Mouse (Mus musculus) T-cell, adult 2 months (primary cell): ENCODE results near the gene Tmem174.

Source experiments
- DNase-seq: peaks from one replicate; pipeline ENCODE4 v3.0.0; 2022; ENCODE audit warnings: low spot score

The Tmem174 gene

DNA sequence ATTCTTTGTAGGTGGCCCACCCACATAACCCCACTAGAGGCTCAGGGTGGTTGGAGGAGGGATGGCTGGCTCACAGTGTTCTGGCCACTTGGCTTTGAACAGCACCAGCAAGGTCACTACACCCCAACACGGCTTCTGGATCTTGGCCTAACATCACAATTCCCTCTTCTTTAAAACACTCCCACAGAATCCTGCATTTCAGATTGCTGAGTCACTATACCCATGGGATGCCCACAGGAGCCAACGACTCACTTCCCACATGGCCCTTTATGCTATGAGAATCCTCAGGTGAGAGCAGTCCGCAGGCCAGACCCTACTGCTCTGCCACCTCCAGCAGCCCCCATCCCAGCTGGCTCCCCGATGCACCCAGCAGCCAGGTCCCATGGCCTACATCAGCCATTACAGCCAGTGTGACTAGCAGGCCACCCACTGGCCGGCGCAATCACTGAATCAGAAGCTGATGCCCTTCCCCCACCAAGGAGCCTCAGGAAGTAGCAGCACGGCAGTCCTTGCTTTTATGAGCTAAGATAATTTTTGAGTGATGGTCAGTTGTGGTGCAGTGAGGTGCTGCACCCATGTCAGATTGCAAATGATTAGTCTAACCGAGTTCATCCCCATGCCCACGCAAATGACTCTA, 4.8 kb downstream of the Tmem174 start:
- DNase-seq, result no peak

DNA sequence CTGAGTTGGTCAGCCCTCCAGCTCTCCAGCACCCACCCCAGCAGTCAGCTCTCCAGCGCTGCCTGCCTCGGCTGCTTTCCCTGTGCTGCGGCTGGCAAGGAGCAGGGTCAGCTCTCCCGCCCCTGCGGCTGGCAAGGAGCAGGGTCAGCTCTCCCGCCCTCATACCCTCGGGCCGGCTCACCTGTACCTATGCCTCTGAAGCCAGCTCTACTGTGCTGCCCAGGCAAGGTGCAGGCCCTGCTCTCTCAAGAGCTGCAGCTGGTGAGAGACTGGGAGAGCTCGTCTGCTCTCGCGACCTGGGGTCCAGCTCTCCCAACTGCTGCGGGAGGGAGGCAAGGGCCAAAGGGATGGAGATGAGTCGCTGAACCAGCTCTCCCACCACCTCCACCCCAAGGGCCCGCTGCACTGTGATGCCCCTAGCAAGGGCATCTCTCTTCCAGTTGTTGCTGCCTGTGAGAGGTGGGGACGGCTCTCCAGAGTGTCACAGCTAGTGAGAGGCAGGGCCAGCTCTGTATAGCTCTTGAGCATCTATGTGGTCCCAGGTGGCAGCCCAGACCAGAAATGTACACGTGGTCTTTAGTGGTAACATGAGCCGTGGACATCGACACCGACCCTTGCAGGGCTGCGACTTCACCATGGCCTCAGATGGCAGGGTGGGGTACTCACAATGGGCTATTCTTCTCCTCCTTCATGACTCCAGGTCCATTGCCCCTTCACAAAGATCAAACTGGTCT, 5.9 kb downstream of the Tmem174 start:
- no peak for DNase-seq

DNA sequence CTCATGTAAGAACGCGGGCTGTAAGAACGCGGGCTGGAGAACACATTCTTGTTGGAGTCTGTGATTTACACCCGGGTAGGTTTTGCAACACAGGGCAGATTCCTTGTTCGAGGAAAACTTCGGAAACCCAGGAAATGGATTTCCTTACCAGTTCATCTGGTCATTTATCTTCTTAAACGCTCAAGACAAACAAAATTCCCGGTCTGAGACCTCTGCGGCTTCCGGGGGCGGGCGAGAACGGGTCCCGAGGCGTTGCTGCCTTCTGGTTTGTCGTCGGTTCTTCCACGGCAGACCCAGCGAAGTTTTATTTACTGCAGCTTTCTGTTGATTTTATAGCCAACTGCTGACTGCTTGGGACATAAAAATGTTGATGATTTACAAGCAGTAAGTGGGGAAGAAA, 10.5 kb downstream of the Tmem174 start:
- no peak for DNase-seq

DNA sequence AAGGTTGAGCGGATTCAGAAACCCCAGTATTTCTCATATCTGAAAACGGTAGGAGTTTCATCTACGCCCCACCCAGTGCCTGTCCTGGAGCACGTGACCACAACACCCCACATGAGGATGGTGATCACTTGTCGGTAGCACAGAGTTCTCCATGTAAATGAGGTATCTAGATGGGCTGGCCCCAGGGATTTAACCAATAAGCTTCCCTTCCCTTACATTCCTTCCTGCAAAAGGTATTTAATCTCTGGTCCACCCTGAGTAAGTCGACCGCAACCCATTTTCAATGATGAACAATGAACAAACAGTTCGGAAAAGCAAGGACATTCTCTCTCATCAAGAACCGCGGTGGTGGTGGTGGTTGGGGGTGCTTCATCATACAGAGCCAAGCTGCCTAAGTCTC, 12.7 kb downstream of the Tmem174 start:
- DNase-seq, result no peak

DNA sequence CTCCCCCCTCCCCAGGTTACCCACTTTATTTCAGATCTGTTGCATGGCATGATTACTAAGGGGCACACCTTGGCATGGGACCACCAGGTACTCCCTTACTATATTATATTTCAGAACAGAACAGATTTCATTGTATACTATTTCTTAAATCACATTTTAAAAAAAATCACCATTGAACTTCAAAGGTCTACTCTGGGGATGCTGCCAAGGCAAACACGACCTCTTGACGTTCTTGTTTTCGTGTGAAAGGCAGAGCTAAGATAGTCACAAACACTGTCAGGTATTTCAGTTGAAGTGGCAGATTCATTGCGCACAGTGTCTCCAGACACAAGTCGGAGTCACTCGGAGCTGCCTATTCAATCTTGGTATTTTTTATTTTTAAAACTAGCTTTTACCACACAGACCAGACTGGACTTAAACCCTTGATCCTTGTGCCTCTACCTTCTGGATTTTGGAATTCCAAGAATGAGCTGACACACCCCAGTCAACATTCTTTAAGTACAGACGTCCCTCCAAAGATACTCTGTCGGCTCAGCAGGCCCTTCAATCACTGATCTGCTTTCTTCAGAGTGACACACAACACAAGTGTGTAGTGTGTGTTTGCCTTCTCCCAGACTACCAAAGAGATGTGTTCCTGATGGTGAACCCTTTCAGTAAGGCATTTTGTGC, 14.2 kb downstream of the Tmem174 start:
- DNase-seq, result no peak

DNA sequence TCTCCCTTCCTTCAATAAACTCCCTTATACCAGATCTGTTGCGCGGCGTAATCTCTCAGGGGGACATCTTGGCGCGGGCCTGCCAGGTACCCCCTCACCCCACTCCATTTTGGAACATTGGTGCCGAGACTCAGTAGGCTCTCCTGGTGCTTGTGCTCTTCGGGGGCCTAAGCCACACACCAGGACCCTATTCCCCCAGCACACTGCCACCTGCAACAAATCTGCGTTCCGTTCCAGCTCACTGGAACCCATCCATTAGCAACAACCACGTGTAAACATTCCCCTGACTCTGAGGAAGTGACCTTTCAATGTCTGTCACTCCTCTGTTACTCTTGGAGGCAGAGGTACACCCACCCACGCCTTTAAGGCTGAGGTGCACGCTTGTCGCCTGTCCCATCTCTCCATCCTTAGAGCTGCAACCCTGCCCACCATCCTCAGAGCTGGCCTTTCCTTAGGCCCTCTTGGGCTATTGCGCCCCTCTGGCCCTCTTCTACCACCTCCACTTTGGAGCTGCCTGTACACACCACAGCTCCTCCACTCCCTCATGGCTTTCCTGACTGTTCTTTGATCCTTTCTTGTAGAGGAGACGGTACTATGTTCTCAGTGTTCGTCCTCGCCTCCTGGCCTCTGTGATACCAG, 19.7 kb downstream of the Tmem174 start:
- DNase-seq, result no peak

DNA sequence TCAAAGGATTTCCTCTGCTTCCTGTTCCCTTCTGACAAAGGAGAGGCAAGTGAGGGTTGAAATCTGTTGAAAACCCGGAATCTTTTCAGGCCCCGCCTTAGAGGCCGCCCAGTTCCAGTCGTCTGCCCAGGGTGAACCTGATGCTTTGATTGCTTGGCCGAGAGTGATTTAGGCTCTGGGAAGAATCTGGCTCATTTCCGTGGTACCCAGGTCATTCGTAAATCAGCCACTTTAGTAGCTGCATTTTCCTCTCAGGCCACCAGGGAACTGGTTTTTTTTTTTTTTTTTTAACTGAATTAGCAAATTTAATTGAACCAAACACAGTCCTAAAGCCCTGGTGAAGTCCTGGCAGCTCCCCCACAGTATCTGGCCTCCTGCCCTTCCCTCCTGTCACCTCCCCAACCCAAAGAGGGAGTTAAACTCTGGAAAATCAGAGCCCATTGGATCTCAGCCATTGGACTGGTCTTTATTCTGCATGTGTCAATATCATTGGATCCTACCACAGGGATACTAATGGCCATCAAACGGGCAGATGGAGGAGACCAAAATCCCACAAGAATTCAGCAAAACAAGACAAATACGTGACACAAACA, 29.2 kb downstream of the Tmem174 start:
- DNase-seq, result no peak

DNA sequence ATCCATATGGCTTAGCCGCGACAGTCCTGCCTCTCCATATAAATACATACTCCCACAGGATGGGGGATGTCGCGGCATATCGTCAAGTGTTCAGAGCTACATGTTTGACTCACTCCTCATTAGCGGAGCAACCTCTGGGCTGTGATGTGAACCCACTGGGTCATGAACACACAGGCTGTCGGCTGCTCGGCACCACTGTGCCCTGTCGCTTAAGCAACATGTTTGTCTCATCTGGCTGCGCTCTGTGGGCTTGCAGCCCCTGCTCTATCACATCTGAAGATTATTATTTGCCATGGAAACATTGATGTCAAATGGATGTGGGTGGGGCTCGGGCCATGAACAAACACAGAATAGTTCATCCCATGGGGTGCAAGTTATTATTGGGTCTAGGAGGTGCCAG, 33.4 kb downstream of the Tmem174 start:
- no peak for DNase-seq

DNA sequence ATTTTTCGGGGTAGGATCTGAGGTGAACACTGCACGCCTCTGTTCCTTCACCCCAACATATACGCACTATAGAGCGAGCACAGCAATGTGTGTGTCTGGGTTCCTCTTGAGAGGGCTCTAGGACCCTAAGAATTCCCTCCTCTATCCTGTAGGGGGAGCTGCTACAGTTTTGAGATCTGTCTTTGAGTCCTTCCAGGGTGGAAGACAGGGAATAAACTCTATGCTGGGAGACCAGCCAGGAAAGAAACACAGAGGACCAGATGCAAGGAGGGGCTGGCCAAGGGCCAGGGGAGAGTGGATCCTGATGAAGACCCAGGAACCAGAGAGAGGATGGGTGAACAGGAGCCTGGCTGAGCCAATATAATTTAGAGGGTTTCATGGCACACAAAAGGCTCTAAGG, 40.5 kb downstream of the Tmem174 start:
- DNase-seq, result no peak

DNA sequence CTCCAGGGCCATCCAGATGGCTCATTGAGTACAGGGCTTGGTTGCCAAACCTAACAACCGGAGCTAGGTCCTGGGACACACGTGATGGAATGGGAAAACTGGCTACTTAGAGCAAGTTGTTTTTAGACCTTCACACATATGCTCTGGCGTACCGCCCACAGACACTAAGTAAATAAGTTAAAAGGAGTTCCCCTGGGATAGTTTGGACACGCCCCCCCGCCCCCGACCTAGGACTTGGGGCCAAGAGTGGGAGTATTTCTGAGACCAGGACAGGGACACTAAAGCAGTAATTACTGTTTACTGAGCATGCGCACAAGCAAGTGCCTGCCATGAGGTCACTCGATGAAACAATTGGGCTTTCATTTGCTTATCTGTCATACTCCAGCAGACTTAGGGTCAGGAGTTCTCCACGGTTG, 42.5 kb downstream of the Tmem174 start:
- DNase-seq, result no peak

DNA sequence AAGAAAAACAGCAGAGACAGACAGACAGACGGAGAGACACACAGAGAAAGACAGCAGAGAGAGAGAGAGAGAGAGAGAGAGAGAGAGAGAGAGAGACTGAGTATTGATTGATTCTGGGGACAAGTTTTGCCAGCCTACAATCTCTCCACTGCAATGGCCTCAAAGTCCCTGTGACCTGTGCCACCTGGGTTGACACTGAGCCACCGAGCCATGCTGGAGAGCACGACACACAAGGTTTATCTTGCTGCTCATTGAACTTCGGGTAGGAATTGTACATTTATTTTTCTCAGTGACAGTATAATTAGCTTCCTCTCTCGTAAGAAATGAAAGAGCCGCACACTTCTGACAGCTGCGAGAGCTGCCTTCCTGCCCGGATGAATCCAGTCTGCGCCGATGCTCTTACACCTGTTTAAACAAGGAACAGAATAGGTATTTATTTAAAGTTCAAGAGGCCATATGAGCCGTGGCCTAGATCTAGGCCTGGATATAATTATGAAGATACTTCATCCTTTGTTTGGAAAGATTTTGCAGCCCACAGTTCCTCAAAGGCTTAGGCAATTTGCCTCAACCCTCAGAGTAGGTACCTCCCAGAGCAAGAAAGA, 43.2 kb downstream of the Tmem174 start:
- DNase-seq, result no peak

DNA sequence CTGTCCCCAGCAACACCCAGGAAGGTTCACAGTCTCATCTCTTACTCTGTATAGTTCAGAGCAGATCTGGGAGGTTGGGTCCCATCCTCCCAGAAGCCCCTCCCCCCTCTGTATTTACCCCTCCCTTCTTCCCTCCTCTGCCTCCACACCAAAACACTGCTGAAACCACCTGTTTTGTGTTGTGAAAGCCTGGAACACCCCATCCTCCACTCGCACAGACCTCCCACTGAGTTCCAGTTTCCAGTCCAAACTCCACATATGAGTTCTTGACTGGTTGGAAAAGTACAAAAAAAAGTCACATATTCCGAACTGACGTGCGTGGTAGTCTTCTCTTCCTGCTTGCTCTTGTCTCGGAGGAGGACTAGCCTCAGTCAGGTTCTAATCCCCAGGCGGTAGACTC, 45.8 kb downstream of the Tmem174 start:
- no peak for DNase-seq

DNA sequence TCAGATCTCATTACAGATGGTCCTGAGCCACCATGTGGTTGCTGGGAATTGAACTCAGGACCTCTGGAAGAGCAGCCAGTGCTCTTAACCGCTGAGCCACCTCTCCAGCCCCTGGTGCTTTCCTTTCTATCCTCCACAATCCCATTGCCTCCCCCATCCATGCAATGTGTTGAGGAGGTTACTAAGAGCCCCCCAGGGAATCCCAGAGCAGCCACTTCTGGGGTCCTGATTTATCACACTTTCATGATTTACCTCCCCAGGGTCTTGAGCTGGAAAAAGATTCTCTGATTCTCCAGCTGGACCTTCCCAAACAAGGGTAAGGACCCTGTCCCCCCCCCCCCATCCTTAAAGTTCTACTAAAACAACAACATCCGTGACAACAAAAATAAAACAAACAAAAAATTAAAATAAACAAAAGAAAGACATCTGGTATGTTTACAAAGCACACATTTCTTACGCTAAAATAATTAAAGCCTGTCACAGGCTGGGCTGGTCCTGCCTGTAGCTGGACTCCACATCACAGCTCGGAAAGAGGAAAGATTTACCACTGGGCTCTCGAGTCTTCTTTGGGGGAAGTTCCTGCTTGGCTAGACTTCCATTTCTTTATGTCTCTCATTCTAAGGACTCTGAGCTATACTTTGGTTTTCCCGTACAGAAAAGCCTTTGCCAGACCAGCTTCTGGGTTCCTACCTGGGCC, 46.4 kb downstream of the Tmem174 start:
- no peak for DNase-seq

DNA sequence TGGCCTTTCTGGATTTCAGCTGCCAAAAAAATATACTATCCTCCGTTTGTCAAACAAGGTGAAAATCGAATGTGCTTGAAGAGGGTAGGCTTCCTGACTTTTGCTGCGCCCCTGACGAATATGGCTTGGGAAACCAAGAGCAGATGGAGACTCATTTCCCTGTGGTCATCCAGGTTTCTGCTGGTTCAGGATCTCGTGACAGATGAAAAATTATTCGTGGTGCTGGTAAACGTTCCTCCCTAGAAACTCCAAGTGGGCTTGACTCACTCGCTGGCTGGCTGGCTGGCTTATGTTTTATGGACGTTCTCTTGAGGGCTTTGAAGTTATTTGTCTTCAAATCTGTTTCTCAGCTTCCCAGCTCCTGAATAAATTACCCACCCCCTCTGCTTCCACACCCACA, 47.6 kb downstream of the Tmem174 start:
- DNase-seq, result no peak

DNA sequence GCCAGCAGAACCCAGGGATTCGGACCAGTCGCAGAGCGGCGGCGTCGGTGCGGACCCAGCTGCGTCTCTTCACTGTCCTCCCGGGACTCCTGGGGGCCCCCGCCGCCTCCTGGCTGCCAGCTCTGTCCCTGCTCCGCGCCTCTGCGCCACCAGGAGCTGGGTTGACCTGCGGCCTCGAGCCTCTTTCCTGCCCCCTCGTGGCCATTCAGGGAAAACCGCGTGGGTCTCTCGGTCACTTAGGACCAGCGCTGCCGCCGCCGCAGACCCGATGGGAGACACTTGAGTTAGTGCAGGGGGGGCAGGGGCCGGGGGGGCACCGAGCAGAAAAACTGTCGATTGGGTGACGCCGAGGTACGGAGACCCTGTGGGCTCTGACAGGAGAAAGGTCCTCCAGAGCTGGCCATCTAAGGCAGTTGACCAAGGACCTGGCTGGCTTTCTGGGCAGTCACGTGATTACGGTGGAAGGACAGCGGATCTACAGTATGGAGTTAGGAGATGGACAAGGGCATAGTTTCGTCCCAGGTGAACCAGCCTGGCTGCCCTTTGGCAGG, 48.2 kb downstream of the Tmem174 start:
- DNase-seq, result no peak

DNA sequence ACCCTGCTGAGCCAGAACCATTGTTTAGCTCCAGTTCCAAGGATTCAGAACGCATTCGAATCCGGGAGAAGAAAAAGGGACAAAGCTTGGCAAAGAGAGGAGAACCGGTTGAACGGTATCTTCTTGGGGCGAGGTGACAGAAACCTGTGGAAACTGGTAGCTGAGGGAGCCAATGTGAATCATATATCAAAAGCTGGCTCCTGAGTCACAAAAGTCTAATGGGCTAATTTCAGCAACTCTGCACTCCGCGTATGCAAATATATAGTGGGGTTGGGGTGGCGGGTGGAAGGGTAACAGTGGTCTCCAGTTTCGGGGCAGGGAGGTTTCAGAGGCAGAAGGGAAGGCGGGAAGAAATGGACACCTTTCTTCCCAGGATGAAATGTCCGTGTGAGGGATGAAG, 48.7 kb downstream of the Tmem174 start:
- no peak for DNase-seq

DNA sequence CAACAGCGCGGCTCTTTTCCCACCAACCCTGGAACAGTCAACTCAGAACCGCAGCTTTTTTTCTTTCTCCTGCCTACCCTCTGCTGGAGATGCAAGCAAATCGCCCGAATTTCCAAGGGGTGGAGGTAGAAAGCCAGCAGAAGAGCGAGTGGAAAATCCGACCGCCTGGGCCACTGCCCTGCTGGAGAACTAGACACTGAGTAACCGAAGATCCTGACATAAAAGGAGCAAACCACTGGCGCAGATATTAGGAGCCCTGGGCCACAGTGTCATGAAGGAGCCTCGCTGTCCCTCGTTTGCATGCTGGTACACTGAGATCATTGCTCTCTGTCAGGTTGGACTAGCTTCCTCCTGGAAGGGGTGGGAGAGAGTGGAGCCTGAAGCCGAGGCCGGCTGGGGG, 49.6 kb downstream of the Tmem174 start:
- no peak for DNase-seq

DNA sequence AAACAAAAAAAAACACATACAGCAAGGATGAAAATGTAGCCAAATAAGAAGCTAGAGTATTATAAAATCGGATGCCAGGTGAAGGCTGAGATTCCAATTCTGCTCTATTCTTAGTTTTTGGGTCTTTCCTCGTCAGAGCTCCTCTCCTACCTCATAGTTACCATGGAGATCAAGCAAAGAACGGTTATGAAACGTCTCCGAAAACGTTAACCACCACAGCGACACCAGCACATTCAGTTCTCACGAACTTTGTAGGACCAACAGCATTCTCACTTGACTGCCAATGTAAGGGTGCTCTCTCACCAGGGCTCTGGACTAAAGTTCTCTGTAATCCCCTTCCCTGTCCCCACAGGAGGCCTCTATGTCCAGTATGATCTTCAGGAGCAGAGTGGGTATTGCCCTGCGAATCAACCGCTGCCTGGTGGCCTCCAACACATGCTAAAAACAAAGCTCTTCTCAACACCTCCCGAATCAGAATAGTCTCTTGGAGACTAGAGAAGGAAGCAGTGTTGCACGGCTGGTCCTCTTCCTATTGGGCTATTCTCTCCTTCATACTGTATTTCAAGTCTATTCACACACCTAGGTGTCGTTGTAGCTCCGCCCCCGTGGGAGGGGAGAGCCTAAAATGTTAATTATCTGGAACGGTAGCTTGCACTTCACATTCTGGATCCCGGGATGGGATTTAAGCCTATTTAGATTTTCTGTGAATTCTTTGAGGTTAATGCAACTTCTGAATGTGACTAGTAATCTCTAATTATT, 50.2 kb downstream of the Tmem174 start:
- no peak for DNase-seq
